19 mouse cellular contexts compared by ENCODE assay signal in genomic region chr1:54802703-54803102, GRCm38 (mm10).
DNase-seq lines count a peak whose midpoint lies in the region; ATAC-seq and TF ChIP-seq lines count a peak whose summit lies in the region.
"Had no signal": no experiment of that assay in that cellular context is flagged by ENCODE, and none has a peak within 500 bp of the region (broad histone marks: within the 10 kb centered on the region; RNA-seq: fewer than 3 reads in every experiment).

No protein-coding gene starts in this region.

- H3K27ac ChIP-seq in forebrain, embryonic 16.5 days (ENCODE audit: low read length): no peak overlapping the region
- no peak overlapping the region for H3K27ac ChIP-seq in forebrain, embryonic 15.5 days (replicated peaks)
- H3K27ac ChIP-seq in kidney, adult 2 months (ENCODE audit: insufficient read depth, low read depth, low read length): peak overlapping the region; percentile 86
- no peak overlapping the region for H3K27ac ChIP-seq in midbrain, embryonic 16.5 days (ENCODE audit: low read length)
- H3K27ac ChIP-seq in midbrain, embryonic 13.5 days: no peak overlapping the region
- H3K27ac ChIP-seq: midbrain, embryonic 10.5 days had no signal

- no peaks in the 10 kb centered on the region for H3K4me1 ChIP-seq in forebrain, embryonic 16.5 days (replicated peaks; ENCODE audit: control insufficient read depth, insufficient read depth, low read length)
- 0 out of 2 replicates have a peak, but pooled peaks cover 9% of the 10 kb centered on the region for H3K4me1 ChIP-seq in forebrain, embryonic 15.5 days
- H3K4me1 ChIP-seq in kidney, adult 2 months (ENCODE audit: control insufficient read depth, insufficient read depth, low read length): peaks cover 8% of the 10 kb centered on the region; the same call in 1 of the 2 replicates
- H3K4me1 ChIP-seq in midbrain, embryonic 16.5 days (ENCODE audit: control insufficient read depth, insufficient read depth, low read length): no peaks in the 10 kb centered on the region; the same call in 1 of the 2 replicates
- H3K4me1 ChIP-seq in midbrain, embryonic 13.5 days (replicated peaks): no peaks in the 10 kb centered on the region
- H3K4me1 ChIP-seq: midbrain, embryonic 10.5 days had no signal

- no peak overlapping the region for H3K9ac ChIP-seq in forebrain, embryonic 16.5 days (replicated peaks; ENCODE audit: low read depth, low read length)
- no peak overlapping the region for H3K9ac ChIP-seq in forebrain, embryonic 15.5 days (replicated peaks)
- no peak overlapping the region for H3K9ac ChIP-seq in midbrain, embryonic 16.5 days (ENCODE audit: low read depth, low read length)
- no peak overlapping the region for H3K9ac ChIP-seq in midbrain, embryonic 13.5 days (replicated peaks)

- no peak for TF ChIP-seq CTCF in kidney, adult 2 months (conservative IDR thresholded peaks at IDR 0.05; ENCODE audit: insufficient read depth, insufficient read length, low read depth, low read length)

- peak; percentile 36; the same call in 1 of the 2 replicates for ATAC-seq in forebrain, embryonic 16.5 days
- no peak for ATAC-seq in forebrain, embryonic 15.5 days (replicated peaks)
- ATAC-seq in midbrain, embryonic 16.5 days: no peak
- ATAC-seq in midbrain, embryonic 13.5 days: no peak
- ATAC-seq: intestine, embryonic 16.5 days had no signal

- no peaks in the 10 kb centered on the region for H3K36me3 ChIP-seq in forebrain, embryonic 16.5 days (ENCODE audit: control insufficient read depth, insufficient read depth)
- no peaks in the 10 kb centered on the region for H3K36me3 ChIP-seq in forebrain, embryonic 15.5 days
- H3K36me3 ChIP-seq in kidney, adult 2 months (ENCODE audit: control insufficient read depth, insufficient read depth, low read length): no peaks in the 10 kb centered on the region
- no peaks in the 10 kb centered on the region for H3K36me3 ChIP-seq in midbrain, embryonic 16.5 days (ENCODE audit: control insufficient read depth, insufficient read depth, low read length)
- H3K36me3 ChIP-seq in midbrain, embryonic 13.5 days: no peaks in the 10 kb centered on the region
- H3K36me3 ChIP-seq: midbrain, embryonic 10.5 days had no signal

- 43% methylated on average over 11 of the region's 11 CpGs for WGBS in forebrain, embryonic 16.5 days
- 49% methylated on average over 11 of the region's 11 CpGs for WGBS in forebrain, embryonic 15.5 days
- 63% methylated on average over 11 of the region's 11 CpGs for WGBS in kidney, adult 2 months
- WGBS in midbrain, embryonic 16.5 days: 85% methylated on average over 11 of the region's 11 CpGs
- 86% methylated on average over 11 of the region's 11 CpGs for WGBS in midbrain, embryonic 13.5 days

- no peaks in the 10 kb centered on the region for H3K27me3 ChIP-seq in forebrain, embryonic 16.5 days (replicated peaks; ENCODE audit: control insufficient read depth, insufficient read depth, low read length)
- H3K27me3 ChIP-seq in forebrain, embryonic 15.5 days: no peaks in the 10 kb centered on the region
- no peaks in the 10 kb centered on the region for H3K27me3 ChIP-seq in kidney, adult 2 months (replicated peaks; ENCODE audit: control insufficient read depth, insufficient read depth, low read length)
- H3K27me3 ChIP-seq in midbrain, embryonic 16.5 days (ENCODE audit: control insufficient read depth, insufficient read depth, low read depth, low read length): no peaks in the 10 kb centered on the region
- H3K27me3 ChIP-seq in midbrain, embryonic 13.5 days: no peaks in the 10 kb centered on the region

- DNase-seq in kidney, adult 2 months: peak; percentile 38
- DNase-seq in kidney, adult 18-20 months: no peak
- DNase-seq in ovary, adult 18-20 months (ENCODE audit: low spot score): peak; percentile 13
- no peak for DNase-seq in ovary, postnatal 14 days (ENCODE audit: low spot score)
- DNase-seq: cerebellum, adult 8-10 months; embryo, embryonic 11 days; kidney, postnatal 36 days; left cerebral cortex, postnatal 4 days; lung, adult 2 months; right cerebral cortex, adult 18-20 months; thymus, postnatal 36 days had no signal

- no peak overlapping the region for H3K4me2 ChIP-seq in forebrain, embryonic 16.5 days (ENCODE audit: low read length)
- no peak overlapping the region for H3K4me2 ChIP-seq in forebrain, embryonic 15.5 days (replicated peaks)
- no peak overlapping the region for H3K4me2 ChIP-seq in midbrain, embryonic 16.5 days (ENCODE audit: low read length)
- no peak overlapping the region for H3K4me2 ChIP-seq in midbrain, embryonic 13.5 days (replicated peaks)

- H3K4me3 ChIP-seq in forebrain, embryonic 16.5 days (replicated peaks; ENCODE audit: low read length): no peak overlapping the region
- H3K4me3 ChIP-seq in forebrain, embryonic 15.5 days: no peak overlapping the region
- H3K4me3 ChIP-seq in kidney, adult 2 months (ENCODE audit: insufficient read depth, low read depth, low read length): no peak overlapping the region
- no peak overlapping the region for H3K4me3 ChIP-seq in midbrain, embryonic 16.5 days (ENCODE audit: low read depth, low read length)
- no peak overlapping the region for H3K4me3 ChIP-seq in midbrain, embryonic 13.5 days (replicated peaks)
- H3K4me3 ChIP-seq: erythroblast, embryonic 14.5 days; midbrain, embryonic 10.5 days; myocyte had no signal

- H3K9me3 ChIP-seq in forebrain, embryonic 16.5 days (ENCODE audit: control insufficient read depth, low read length): no peaks in the 10 kb centered on the region
- H3K9me3 ChIP-seq in forebrain, embryonic 15.5 days: no peaks in the 10 kb centered on the region
- H3K9me3 ChIP-seq in midbrain, embryonic 16.5 days (replicated peaks; ENCODE audit: control insufficient read depth, low read length, poor library complexity, severe bottlenecking): no peaks in the 10 kb centered on the region
- H3K9me3 ChIP-seq in midbrain, embryonic 13.5 days: no peaks in the 10 kb centered on the region
- H3K9me3 ChIP-seq: midbrain, embryonic 10.5 days had no signal

- no peak for TF ChIP-seq POLR2A in kidney, adult 2 months (IDR thresholded peaks at IDR 0.05; ENCODE audit: low read depth, low read length)

Comparison
In these comparisons a context has a peak if more than half of its experiments do, and no peak if none do; other contexts are left out.
1. DNase-seq: peak in kidney, adult 2 months (single experiment) and ovary, adult 18-20 months (single experiment); none in kidney, adult 18-20 months (single experiment) and ovary, postnatal 14 days (single experiment).